Mouse (Mus musculus): ENCODE measurements around the gene Igsf3.

- TF ChIP-seq MAFK (IDR thresholded peaks at IDR 0.05; ENCODE audit: insufficient read depth, low read depth, low read length) = no peak
- no peak for TF ChIP-seq HCFC1 (IDR thresholded peaks at IDR 0.05; ENCODE audit: borderline replicate concordance, insufficient read depth, low read length)
- TF ChIP-seq ZNF384 (IDR thresholded peaks at IDR 0.05; ENCODE audit: low read depth, low read length) = no peak
- TF ChIP-seq CHD2 (IDR thresholded peaks at IDR 0.05; ENCODE audit: low read depth, low read length) = no peak
These were observed 13.3 kb upstream of the Igsf3 start for GRCm38 (mm10) chr3:101363574-101363973.

All from ES-E14 (cell line).